Mouse (Mus musculus): ENCODE data around the gene Bcl3.

GRCm38 (mm10) chr7:19841686-19842413 lies 19.3 kb upstream of the Bcl3 start:
- TF ChIP-seq CTCF (IDR thresholded peaks at IDR 0.05; ENCODE audit: extremely low read depth, insufficient read length, insufficient replicate concordance, low read depth, low read length) (no peak), POLR2A (IDR thresholded peaks at IDR 0.05; ENCODE audit: low read depth, low read length) (no peak)

All from small intestine, adult 2 months (tissue).